Mouse (Mus musculus): ENCODE data around the gene Myo1d. TPM values are rescaled to one million over a fixed set of nuclear protein-coding genes. Genes with fewer than 3 reads are reported as not detected.

Myo1d gene
- polyA plus RNA-seq (2012; rRNA removed; ENCODE audit: low replicate concordance): 18.4 and 23.5 TPM in 2 replicates

GRCm38 (mm10) chr11:80779527-80780344 lies at the start of gene Myo1d:
Gene Myo1d (minus strand): TSS chr11:80780025.

GRCm38 (mm10) chr11:80809993-80810821 lies 30.4 kb upstream of the Myo1d start, which contains the start of gene Tmem98:
Gene Tmem98 (plus strand): TSS chr11:80810175.

DNA sequence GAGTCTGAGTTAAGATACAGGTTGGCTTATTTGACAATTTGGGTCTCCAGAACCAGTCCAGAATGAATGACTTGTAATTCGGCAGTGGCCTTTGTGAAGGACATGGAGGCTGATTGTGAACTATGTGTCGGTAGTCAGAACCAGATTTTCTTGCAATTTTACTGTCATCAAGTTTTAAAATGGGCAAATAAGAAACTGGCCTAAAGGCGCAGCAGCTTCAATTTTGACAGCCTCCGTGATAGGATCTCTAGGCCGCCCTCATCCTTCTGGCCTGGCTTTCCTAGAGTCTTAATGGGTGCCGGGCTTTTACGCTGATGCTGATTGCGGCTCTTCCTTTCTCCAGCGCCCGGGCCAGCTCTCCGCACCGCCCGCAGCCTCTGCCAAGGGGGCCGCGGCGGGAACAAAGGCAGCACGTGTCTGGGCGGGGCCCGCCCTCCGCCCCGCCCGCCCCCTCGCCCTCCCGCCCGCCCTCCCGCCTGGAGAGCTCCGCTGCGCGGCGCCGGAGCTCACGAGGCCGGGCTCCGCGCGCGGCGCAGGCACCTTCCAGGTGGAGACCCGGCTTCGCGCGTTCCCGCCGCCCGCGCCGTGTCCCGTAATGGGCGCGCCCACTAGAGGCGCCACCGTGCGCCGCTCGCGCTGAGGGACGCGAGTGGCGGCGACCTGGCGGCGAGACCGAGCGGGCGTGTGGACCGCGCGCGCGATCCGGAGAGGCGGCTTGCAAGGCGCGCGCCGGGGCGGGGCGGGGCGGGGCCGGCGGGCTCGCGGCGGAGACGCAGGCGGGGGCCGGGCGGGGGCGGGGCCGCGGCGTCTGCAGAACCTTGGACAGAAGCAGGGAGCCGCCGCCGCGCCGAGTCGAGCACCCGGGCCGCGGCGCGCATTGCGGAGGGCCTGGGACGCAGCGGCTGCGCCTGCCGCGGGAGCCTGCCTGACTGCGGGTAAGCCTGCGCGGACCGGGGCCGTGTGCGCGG lies 303.3 kb downstream of the Myo1d start, which contains the start of gene Cdk5r1:
TSS of gene Cdk5r1 (plus strand) at position 802 of the 968 bp plus-strand sequence.

Other genes with a start within 250 kb of the Myo1d start
- 55.0 and 75.1 TPM in 2 replicates for gene Tmem98, start 30.1 kb upstream of the Myo1d start, polyA plus RNA-seq (2012; rRNA removed; ENCODE audit: low replicate concordance)
- gene Spaca3, start 78.3 kb upstream of the Myo1d start, polyA plus RNA-seq (2012; rRNA removed; ENCODE audit: low replicate concordance): not detected in 2 replicates

Measured in subcutaneous adipose tissue, adult 2 months (tissue).